Mouse (Mus musculus) G1E-ER4 (cell line): ENCODE data around the gene Cerk. TPM values are rescaled to one million over a fixed set of nuclear protein-coding genes. Genes with fewer than 3 reads are reported as not detected.

ENCODE experiments used
- GATA1 ChIP-seq: IDR thresholded peaks from one replicate; pipeline ENCODE4 v1.8.0; 2012; ENCODE audit warnings: low read length, inconsistent platforms
- polyA plus RNA-seq: library from polyadenylated mRNA; stranded (reverse); fragments of >175 nt; gene quantifications from 2 replicates; pipeline ENCODE4 v1.2.3, GENCODE M21; 2012

Gene Cerk
- polyA plus RNA-seq, 1 experiment = not detected

- no peak for TF ChIP-seq GATA1
Observed at GRCm38 (mm10) chr15:86172526-86172925, 13.4 kb downstream of the Cerk start.

GRCm38 (mm10) chr15:86172124-86172523 lies 13.8 kb downstream of the Cerk start:
- no peak for TF ChIP-seq GATA1

- no peak for TF ChIP-seq GATA1
Observed at GRCm38 (mm10) chr15:86171316-86171715, 14.6 kb downstream of the Cerk start.

GRCm38 (mm10) chr15:86169817-86170110 lies 16.2 kb downstream of the Cerk start:
- TF ChIP-seq GATA1 = no peak

- TF ChIP-seq GATA1 = no peak
Observed at GRCm38 (mm10) chr15:86168941-86169816, 16.8 kb downstream of the Cerk start.

GRCm38 (mm10) chr15:86168505-86168867 lies 17.5 kb downstream of the Cerk start:
- TF ChIP-seq GATA1 = no peak

GRCm38 (mm10) chr15:86167787-86168504 lies 18.0 kb downstream of the Cerk start:
- no peak for TF ChIP-seq GATA1

GRCm38 (mm10) chr15:86167032-86167655 lies 18.8 kb downstream of the Cerk start:
- TF ChIP-seq GATA1 = no peak

- TF ChIP-seq GATA1 = no peak
Observed at GRCm38 (mm10) chr15:86165811-86166590, 19.9 kb downstream of the Cerk start.

GRCm38 (mm10) chr15:86164718-86165345 lies 21.1 kb downstream of the Cerk start:
- no peak for TF ChIP-seq GATA1

GRCm38 (mm10) chr15:86160906-86161305 lies 25.0 kb downstream of the Cerk start:
- TF ChIP-seq GATA1 = no peak

GRCm38 (mm10) chr15:86159719-86160118 lies 26.2 kb downstream of the Cerk start:
- no peak for TF ChIP-seq GATA1

- TF ChIP-seq GATA1 = no peak
Observed at GRCm38 (mm10) chr15:86159093-86159492, 26.8 kb downstream of the Cerk start.

GRCm38 (mm10) chr15:86156492-86156891 lies 29.4 kb downstream of the Cerk start:
- no peak for TF ChIP-seq GATA1

GRCm38 (mm10) chr15:86153481-86153960 lies 32.4 kb downstream of the Cerk start:
- TF ChIP-seq GATA1 = no peak
